Comparison of ENCODE assay signal across 1 mouse cellular context in the genomic region with DNA sequence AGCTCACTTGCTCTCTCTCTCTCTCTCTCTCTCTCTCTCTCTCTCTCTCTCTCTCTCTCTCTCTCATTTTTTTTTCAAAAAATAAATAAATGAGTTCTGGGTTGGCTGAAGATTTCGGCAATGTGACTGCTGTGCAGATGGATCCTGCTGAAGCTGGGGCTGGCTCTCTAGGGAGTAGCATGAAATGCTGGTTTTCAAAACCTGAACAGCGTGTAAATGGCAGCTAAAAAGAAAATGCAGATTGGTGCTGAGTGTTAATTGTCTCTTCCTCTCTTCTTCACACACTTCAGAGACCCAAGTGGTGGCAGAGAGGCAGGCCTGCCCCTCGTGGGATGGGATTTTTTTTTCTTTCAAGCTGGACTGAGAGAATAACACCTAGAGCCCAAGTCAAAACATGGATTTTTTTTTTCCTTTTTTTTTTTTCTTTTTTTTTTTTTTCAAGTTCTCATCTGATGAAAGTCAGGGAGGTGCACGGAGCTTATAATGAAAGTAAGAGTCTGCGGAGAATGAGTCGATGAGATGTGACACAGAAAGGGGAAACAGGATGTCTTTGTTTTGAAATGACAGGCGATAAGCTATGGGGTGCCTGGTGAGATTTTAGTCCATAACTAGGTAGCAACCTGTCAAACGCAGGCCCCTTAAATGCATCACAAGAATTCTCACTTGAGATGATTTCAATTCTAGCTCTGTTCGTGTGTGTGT.
TF ChIP-seq lines count a peak whose summit lies in the region.

No protein-coding gene starts in this region.

TF ChIP-seq in CH12.LX, 34 proteins besides CTCF, POLR2A, EP300 and RAD21:
- no peak for TF ChIP-seq MXI1 (IDR thresholded peaks at IDR 0.05; ENCODE audit: low read depth, low read length)
- TF ChIP-seq SMC3 (IDR thresholded peaks at IDR 0.05; ENCODE audit: low read depth, low read length), result no peak; the same call in 1 of the 2 replicates
- TF ChIP-seq ZNF384 (IDR thresholded peaks at IDR 0.05; ENCODE audit: low read depth, low read length), result peak; percentile 96
- TF ChIP-seq GABPA (IDR thresholded peaks at IDR 0.05; ENCODE audit: insufficient replicate concordance, low read depth, low read length), result no peak
- no peak; the same call in 1 of the 2 replicates for TF ChIP-seq TBP (conservative IDR thresholded peaks at IDR 0.05; ENCODE audit: low read depth, low read length)
- peak; percentile 11; the same call in 1 of the 2 replicates for TF ChIP-seq HCFC1 (IDR thresholded peaks at IDR 0.05; ENCODE audit: low read depth, low read length)
- no peak for TF ChIP-seq MAFK (IDR thresholded peaks at IDR 0.05; ENCODE audit: insufficient replicate concordance, low read length)
- no peak for TF ChIP-seq CHD2 (IDR thresholded peaks at IDR 0.05; ENCODE audit: low read length)
- TF ChIP-seq ELF1 (IDR thresholded peaks at IDR 0.05; ENCODE audit: low read depth, low read length), result no peak
- TF ChIP-seq USF1 (IDR thresholded peaks at IDR 0.05; ENCODE audit: low read depth, low read length), result no peak
- no peak for TF ChIP-seq ZKSCAN1 (IDR thresholded peaks at IDR 0.05; ENCODE audit: borderline replicate concordance, low read depth, low read length)
- no peak; the same call in 1 of the 2 replicates for TF ChIP-seq JUN (IDR thresholded peaks at IDR 0.05; ENCODE audit: insufficient read depth, low read depth, low read length)
- TF ChIP-seq TCF12 (IDR thresholded peaks at IDR 0.05; ENCODE audit: low read depth, low read length), result peak; percentile 16; the same call in 1 of the 2 replicates
- TF ChIP-seq BHLHE40 (IDR thresholded peaks at IDR 0.05; ENCODE audit: low read depth, low read length), result no peak
- TF ChIP-seq ETS1 (conservative IDR thresholded peaks at IDR 0.05; ENCODE audit: low read depth, low read length), result peak; percentile 58
- peak; percentile 13; the same call in 1 of the 2 replicates for TF ChIP-seq MEF2A (IDR thresholded peaks at IDR 0.05; ENCODE audit: borderline replicate concordance, low read depth, low read length)
- no peak for TF ChIP-seq NRF1 (IDR thresholded peaks at IDR 0.05; ENCODE audit: low read depth, low read length)
- TF ChIP-seq NELFE (IDR thresholded peaks at IDR 0.05; ENCODE audit: low read depth, low read length), result no peak
- TF ChIP-seq MAX (IDR thresholded peaks at IDR 0.05; ENCODE audit: low read length), result no peak; the same call in 1 of the 2 replicates
- TF ChIP-seq MYC (IDR thresholded peaks at IDR 0.05; ENCODE audit: low read depth, low read length), result no peak
- TF ChIP-seq JUND (conservative IDR thresholded peaks at IDR 0.05; ENCODE audit: low read depth, low read length), result peak; percentile 50; the same call in 1 of the 2 replicates
- peak; percentile 78 for TF ChIP-seq IRF4 (IDR thresholded peaks at IDR 0.05; ENCODE audit: low read depth, low read length)
- TF ChIP-seq PAX5 (IDR thresholded peaks at IDR 0.05; ENCODE audit: low read length), result no peak
- TF ChIP-seq POLR2AphosphoS2 (IDR thresholded peaks at IDR 0.05; ENCODE audit: low read depth, low read length), result no peak
- TF ChIP-seq RCOR1 (conservative IDR thresholded peaks at IDR 0.05; ENCODE audit: low read depth, low read length), result 0 out of 2 replicates have a peak, but pooled peaks have one; percentile 12
- no peak for TF ChIP-seq E2F4 (IDR thresholded peaks at IDR 0.05; ENCODE audit: insufficient replicate concordance, low read depth, low read length)
- TF ChIP-seq CHD1 (IDR thresholded peaks at IDR 0.05; ENCODE audit: low read depth, low read length), result no peak
- TF ChIP-seq UBTF (IDR thresholded peaks at IDR 0.05; ENCODE audit: low read depth, low read length), result no peak; the same call in 1 of the 2 replicates
- peak; percentile 54; the same call in 1 of the 2 replicates for TF ChIP-seq SIN3A (IDR thresholded peaks at IDR 0.05; ENCODE audit: low read length)
- TF ChIP-seq MAZ (IDR thresholded peaks at IDR 0.05; ENCODE audit: low read depth, low read length), result no peak; the same call in 1 of the 2 replicates
- TF ChIP-seq KAT2A (IDR thresholded peaks at IDR 0.05; ENCODE audit: insufficient replicate concordance, low read length), result no peak
- no peak for TF ChIP-seq ZC3H11A (IDR thresholded peaks at IDR 0.05; ENCODE audit: low read depth, low read length)
- no peak for TF ChIP-seq ZMIZ1 (IDR thresholded peaks at IDR 0.05; ENCODE audit: low read depth, low read length)
